Comparison of ENCODE assay signal across 33 mouse cellular contexts in the genomic region with DNA sequence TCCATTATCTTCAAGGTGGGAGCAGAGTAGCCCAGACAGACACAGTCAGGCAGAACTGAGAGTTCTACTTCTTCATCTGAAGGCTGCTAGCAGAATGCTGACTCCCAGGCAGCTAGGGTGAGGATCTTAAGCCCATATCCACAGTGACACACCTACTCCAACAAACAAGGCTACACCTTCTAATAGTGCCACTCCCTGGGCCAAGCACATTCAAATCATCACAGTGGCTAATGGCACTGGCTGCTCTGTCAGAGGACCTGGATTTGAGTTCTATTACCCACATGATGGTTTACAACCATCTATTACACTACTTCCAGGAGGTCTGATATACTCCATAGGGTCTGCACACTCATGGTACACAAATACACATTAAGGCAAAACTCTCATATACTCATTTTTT.
"Had no signal": no experiment of that assay in that cellular context is flagged by ENCODE, and none has a peak within 500 bp of the region (broad histone marks: within the 10 kb centered on the region; RNA-seq: fewer than 3 reads in every experiment).

No protein-coding gene starts in this region.

- H3K4me1 ChIP-seq: heart, embryonic 12.5 days; heart, embryonic 13.5 days; heart, embryonic 15.5 days; hindbrain, embryonic 10.5 days; intestine, embryonic 15.5 days; kidney, embryonic 15.5 days had no signal

- H3K27ac ChIP-seq: heart, embryonic 13.5 days; heart, embryonic 15.5 days; hindbrain, embryonic 10.5 days; hindbrain, embryonic 12.5 days; hindbrain, embryonic 15.5 days; hindbrain, postnatal 0 days; intestine, embryonic 15.5 days; kidney, embryonic 15.5 days; kidney, postnatal 0 days had no signal

- H3K4me2 ChIP-seq: heart, embryonic 11.5 days; heart, embryonic 12.5 days; heart, embryonic 13.5 days; heart, embryonic 15.5 days; hindbrain, embryonic 12.5 days; hindbrain, embryonic 13.5 days; hindbrain, embryonic 14.5 days; hindbrain, embryonic 15.5 days; intestine, embryonic 15.5 days; kidney, embryonic 15.5 days had no signal

- H3K36me3 ChIP-seq: heart, embryonic 12.5 days; heart, embryonic 13.5 days; heart, embryonic 15.5 days; hindbrain, embryonic 10.5 days; hindbrain, embryonic 12.5 days; hindbrain, embryonic 13.5 days; hindbrain, embryonic 15.5 days; intestine, embryonic 15.5 days; kidney, embryonic 15.5 days had no signal

- H3K9me3 ChIP-seq: heart, embryonic 15.5 days; hindbrain, embryonic 12.5 days; hindbrain, embryonic 13.5 days; hindbrain, embryonic 15.5 days; kidney, embryonic 15.5 days had no signal

- H3K27me3 ChIP-seq: heart, embryonic 12.5 days; heart, embryonic 13.5 days; heart, embryonic 15.5 days; hindbrain, embryonic 12.5 days; hindbrain, embryonic 13.5 days; hindbrain, embryonic 15.5 days; intestine, embryonic 15.5 days; kidney, embryonic 15.5 days had no signal

- H3K4me3 ChIP-seq: heart, embryonic 12.5 days; heart, embryonic 13.5 days; heart, embryonic 15.5 days; hindbrain, embryonic 10.5 days; hindbrain, embryonic 12.5 days; hindbrain, embryonic 13.5 days; hindbrain, embryonic 15.5 days; intestine, embryonic 15.5 days; kidney, embryonic 15.5 days; layer of hippocampus, adult 2 months had no signal

- DNase-seq: heart, postnatal 10 days; heart, postnatal 14 days; heart, postnatal 36 days; heart, postnatal 4 days; kidney, adult 11 months; kidney, adult 18-20 months; kidney, adult 2 months; kidney, adult 8-10 months; kidney, adult 9 months; kidney, postnatal 10 days; kidney, postnatal 14 days; kidney, postnatal 25 days; kidney, postnatal 36 days; kidney, postnatal 4 days; layer of hippocampus, adult 9-11 months; layer of hippocampus, postnatal 36 days had no signal

- H3K9ac ChIP-seq: heart, embryonic 12.5 days; heart, embryonic 13.5 days; heart, embryonic 15.5 days; hindbrain, embryonic 12.5 days; hindbrain, embryonic 13.5 days; hindbrain, embryonic 14.5 days; hindbrain, embryonic 15.5 days; intestine, embryonic 15.5 days; kidney, embryonic 15.5 days had no signal

- ATAC-seq: inflammation-experienced regulatory T-cells, adult 6 months; intestine, embryonic 15.5 days; intestine, embryonic 16.5 days; intestine, postnatal 0 days had no signal
